Mouse (Mus musculus): ENCODE data around the gene Ccdc97. TPM values are rescaled to one million over a fixed set of nuclear protein-coding genes. Genes with fewer than 3 reads are reported as not detected.

Ccdc97 gene
- polyA plus RNA-seq, 1 experiment from 2014 or later, result 24.9 TPM

DNA sequence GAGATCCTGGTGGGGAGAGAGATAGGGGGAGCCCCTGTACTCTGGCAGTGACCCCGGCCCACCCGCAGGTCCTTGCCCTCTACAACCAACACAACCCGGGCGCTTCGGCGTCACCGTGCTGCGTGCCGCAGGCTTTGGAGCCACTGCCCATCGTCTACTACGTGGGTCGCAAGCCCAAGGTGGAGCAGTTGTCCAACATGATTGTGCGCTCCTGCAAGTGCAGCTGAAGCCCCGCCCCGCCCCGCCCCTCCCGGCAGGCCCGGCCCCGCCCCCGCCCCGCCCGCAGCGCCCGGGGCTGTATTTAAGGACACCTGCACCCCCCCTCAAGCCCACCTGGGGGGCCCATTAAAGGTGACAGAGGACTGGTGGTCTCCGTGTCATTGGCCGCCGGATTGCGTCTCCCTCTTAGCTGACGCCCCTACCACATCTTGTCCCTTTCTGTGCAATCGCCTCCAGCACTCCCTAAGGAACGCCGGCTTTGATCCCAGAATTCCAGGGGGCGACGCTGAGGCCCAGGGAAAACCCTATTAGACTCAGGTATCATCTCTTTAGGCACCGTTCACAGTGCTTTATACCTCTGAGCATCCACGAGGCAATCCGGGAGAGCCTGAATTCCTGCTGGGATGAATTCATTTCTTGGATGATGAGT, 14.0 kb downstream of the Ccdc97 start:
- Histone ChIP-seq H3K27ac (ENCODE audit: low read length) (no peak overlapping the region), H3K36me3 (ENCODE audit: control insufficient read depth, insufficient read depth, low read length) (peaks cover 13% of the 10 kb centered on the region), H3K4me2 (ENCODE audit: low read depth, low read length) (peak overlapping the region; percentile 53), H3K9me3 (ENCODE audit: control insufficient read depth, low read length) (peaks cover 6% of the 10 kb centered on the region), H3K27me3 (ENCODE audit: control insufficient read depth, insufficient read depth, low read depth, low read length) (no peaks in the 10 kb centered on the region; the same call in 1 of the 2 replicates), H3K4me3 (ENCODE audit: low read length) (peak overlapping the region; percentile 26; the same call in 1 of the 2 replicates), H3K4me1 (replicated peaks; ENCODE audit: control insufficient read depth, insufficient read depth, low read length) (peaks cover 39% of the 10 kb centered on the region), H3K9ac (ENCODE audit: low read length) (no peak overlapping the region)
- ATAC-seq (ENCODE audit: low read depth), result no peak
- 12% methylated on average over 32 of the region's 37 CpGs for WGBS

DNA sequence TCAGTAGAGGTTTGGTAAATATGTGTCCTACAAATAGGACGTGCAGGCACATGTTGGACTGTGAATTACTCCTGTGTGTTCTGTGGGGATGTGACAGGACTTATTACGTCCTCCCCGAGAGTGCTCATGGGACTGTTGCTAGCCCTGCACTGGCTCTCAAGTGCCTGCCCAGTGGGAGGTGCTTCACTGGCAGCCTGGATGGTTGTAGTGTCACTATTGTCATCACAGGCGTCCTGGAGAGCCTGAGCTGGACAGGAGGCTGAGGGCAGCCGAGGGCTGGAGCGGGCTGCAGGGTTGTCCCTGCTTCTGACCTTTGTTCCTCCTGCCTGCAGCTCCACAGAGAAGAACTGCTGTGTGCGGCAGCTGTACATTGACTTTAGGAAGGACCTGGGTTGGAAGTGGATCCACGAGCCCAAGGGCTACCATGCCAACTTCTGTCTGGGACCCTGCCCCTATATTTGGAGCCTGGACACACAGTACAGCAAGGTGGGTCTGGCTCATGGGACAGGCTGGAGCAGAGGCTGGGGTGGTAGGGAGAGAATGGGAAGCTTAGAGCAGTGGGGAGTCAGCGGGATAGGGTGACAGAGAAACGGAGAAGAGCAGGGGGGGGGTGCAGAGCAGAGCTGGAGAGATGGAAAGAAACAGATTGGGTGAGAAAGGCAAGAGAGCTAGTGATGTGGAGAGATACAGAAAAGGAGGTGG, 14.9 kb downstream of the Ccdc97 start:
- no peak overlapping the region for H3K27ac ChIP-seq (ENCODE audit: low read length)
- H3K27me3 ChIP-seq (ENCODE audit: control insufficient read depth, insufficient read depth, low read depth, low read length), result no peaks in the 10 kb centered on the region; the same call in 1 of the 2 replicates
- no peak for ATAC-seq (ENCODE audit: low read depth)
- peaks cover 6% of the 10 kb centered on the region for H3K9me3 ChIP-seq (ENCODE audit: control insufficient read depth, low read length)
- H3K4me1 ChIP-seq (replicated peaks; ENCODE audit: control insufficient read depth, insufficient read depth, low read length), result peaks cover 37% of the 10 kb centered on the region
- H3K4me2 ChIP-seq (ENCODE audit: low read depth, low read length), result no peak overlapping the region
- WGBS, result 33% methylated on average over 10 of the region's 10 CpGs
- H3K9ac ChIP-seq (ENCODE audit: low read length), result no peak overlapping the region
- no peak overlapping the region for H3K4me3 ChIP-seq (ENCODE audit: low read length)
- peaks cover 13% of the 10 kb centered on the region for H3K36me3 ChIP-seq (ENCODE audit: control insufficient read depth, insufficient read depth, low read length)

DNA sequence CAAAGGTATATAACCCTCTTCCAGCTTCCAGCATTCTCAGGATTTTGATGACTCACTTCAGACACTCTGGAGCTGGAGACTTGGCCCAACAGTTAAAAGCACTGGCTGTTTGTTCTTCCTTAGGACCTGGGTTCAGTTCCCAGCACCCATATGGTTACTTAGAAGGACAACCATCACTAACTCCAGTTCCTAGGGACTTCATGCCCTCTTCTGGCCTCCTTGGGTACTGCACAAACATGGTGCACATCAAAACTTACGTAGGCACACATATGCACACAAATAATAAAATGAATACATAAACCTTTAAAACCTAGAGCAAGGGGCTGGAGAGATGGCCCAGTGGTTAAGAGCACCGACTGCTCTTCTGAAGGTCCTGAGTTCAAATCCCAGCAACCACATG, 16.5 kb downstream of the Ccdc97 start:
- no peaks in the 10 kb centered on the region; the same call in 1 of the 2 replicates for H3K27me3 ChIP-seq (ENCODE audit: control insufficient read depth, insufficient read depth, low read depth, low read length)
- peaks cover 15% of the 10 kb centered on the region for H3K36me3 ChIP-seq (ENCODE audit: control insufficient read depth, insufficient read depth, low read length)
- no peak overlapping the region for H3K27ac ChIP-seq (ENCODE audit: low read length)
- H3K9ac ChIP-seq (ENCODE audit: low read length), result no peak overlapping the region
- ATAC-seq (ENCODE audit: low read depth), result no peak
- peaks cover 6% of the 10 kb centered on the region for H3K9me3 ChIP-seq (ENCODE audit: control insufficient read depth, low read length)
- no peak overlapping the region for H3K4me3 ChIP-seq (ENCODE audit: low read length)
- 91% methylated on average over 2 of the region's 2 CpGs for WGBS
- peaks cover 30% of the 10 kb centered on the region for H3K4me1 ChIP-seq (replicated peaks; ENCODE audit: control insufficient read depth, insufficient read depth, low read length)
- H3K4me2 ChIP-seq (ENCODE audit: low read depth, low read length), result no peak overlapping the region

DNA sequence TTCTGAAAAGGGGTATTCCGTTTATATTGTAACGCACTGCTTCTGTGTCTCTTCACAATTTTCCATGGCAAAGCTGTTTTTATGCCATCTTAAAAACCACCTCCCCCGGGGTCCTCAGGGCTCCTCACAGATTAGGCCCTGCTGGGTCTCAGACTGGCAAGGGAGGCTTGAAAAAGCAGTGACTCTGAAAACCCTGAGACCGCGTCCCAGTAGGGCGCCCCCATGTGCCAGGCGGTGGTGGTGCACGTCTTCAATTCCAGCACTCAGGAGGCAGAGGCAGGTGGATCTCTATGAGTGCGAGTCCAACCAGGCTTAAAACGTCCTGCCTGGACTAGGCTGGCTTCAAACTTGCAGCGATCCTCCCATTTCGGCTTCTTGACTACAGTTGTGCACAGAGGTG, 18.2 kb downstream of the Ccdc97 start:
- no peak for ATAC-seq (ENCODE audit: low read depth)
- 72% methylated on average over 12 of the region's 12 CpGs for WGBS

DNA sequence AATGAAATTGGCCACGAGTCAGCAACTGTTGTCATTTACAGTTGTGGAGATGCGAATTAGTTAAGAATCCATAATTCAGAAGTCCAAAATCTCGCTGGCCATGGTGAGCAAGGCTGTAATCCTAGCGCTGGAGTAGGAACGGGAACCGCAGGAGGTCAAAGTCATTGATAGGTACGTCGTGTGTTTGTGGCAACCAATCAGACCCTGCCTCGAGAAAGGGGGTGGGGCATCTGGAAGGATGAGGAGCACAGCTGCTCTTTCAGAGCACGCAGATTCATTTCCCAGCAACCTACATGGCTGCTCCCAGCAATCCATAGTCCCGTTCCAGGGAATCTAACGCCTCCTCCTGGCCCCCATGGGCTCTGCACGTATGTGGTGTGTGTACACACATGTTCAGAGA, 19.0 kb downstream of the Ccdc97 start:
- peaks cover 7% of the 10 kb centered on the region; the same call in 1 of the 2 replicates for H3K4me1 ChIP-seq (replicated peaks; ENCODE audit: control insufficient read depth, insufficient read depth, low read length)
- H3K9me3 ChIP-seq (ENCODE audit: control insufficient read depth, low read length), result peaks cover 6% of the 10 kb centered on the region
- no peak for ATAC-seq (ENCODE audit: low read depth)
- no peaks in the 10 kb centered on the region; the same call in 1 of the 2 replicates for H3K27me3 ChIP-seq (ENCODE audit: control insufficient read depth, insufficient read depth, low read depth, low read length)
- peaks cover 16% of the 10 kb centered on the region for H3K36me3 ChIP-seq (ENCODE audit: control insufficient read depth, insufficient read depth, low read length)
- no peak overlapping the region for H3K27ac ChIP-seq (ENCODE audit: low read length)
- WGBS, result 51% methylated on average over 13 of the region's 13 CpGs
- no peak overlapping the region for H3K4me3 ChIP-seq (ENCODE audit: low read length)
- no peak overlapping the region for H3K4me2 ChIP-seq (ENCODE audit: low read depth, low read length)
- no peak overlapping the region for H3K9ac ChIP-seq (ENCODE audit: low read length)

More for the DNA sequence above, 18.2 kb downstream of the Ccdc97 start:
- Histone ChIP-seq H3K36me3 (ENCODE audit: control insufficient read depth, insufficient read depth, low read length) (peaks cover 16% of the 10 kb centered on the region), H3K4me3 (ENCODE audit: low read length) (no peak overlapping the region), H3K9me3 (ENCODE audit: control insufficient read depth, low read length) (peaks cover 6% of the 10 kb centered on the region), H3K27me3 (ENCODE audit: control insufficient read depth, insufficient read depth, low read depth, low read length) (no peaks in the 10 kb centered on the region; the same call in 1 of the 2 replicates), H3K9ac (ENCODE audit: low read length) (no peak overlapping the region), H3K27ac (ENCODE audit: low read length) (no peak overlapping the region), H3K4me1 (replicated peaks; ENCODE audit: control insufficient read depth, insufficient read depth, low read length) (peaks cover 15% of the 10 kb centered on the region; the same call in 1 of the 2 replicates), H3K4me2 (ENCODE audit: low read depth, low read length) (no peak overlapping the region)

DNA sequence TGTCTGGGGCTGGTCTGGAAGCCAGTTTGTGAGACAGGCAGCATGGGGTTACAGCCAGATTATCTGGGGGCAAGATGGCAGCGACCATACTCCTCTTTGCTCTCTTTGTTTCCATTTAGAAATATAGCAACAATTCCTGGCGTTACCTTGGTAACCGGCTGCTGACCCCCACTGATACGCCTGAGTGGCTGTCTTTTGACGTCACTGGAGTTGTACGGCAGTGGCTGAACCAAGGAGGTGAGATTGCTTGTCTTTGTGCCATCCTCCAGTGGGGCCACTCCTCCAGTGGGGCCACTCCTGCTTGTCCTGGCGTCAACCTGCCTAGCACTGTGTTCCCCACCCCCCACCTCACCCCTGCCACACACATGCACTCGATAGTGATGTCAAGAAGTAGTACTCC, 24.8 kb downstream of the Ccdc97 start:
- Histone ChIP-seq H3K36me3 (ENCODE audit: control insufficient read depth, insufficient read depth, low read length) (peaks cover 3% of the 10 kb centered on the region; the same call in 1 of the 2 replicates), H3K4me1 (replicated peaks; ENCODE audit: control insufficient read depth, insufficient read depth, low read length) (no peaks in the 10 kb centered on the region)
- no peak for ATAC-seq (ENCODE audit: low read depth)

DNA sequence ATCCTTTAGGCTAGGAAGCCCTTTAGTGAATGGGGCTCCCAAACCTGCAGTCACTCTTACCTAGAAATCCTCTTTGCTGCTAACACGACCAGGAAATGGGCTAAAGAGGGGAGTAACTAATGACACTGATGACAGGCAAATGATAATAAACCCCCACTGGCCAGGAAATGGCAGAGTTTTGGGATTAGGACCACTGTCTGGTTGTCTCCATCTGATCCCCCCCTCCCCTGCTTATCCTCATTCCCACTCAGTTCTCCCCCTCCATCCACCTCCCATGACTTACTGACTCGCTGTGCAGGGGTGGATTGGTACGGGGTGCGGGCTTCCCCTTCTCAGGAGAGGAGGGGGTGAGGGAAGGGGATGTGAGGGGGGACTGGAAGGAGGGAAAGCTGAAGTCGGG, 28.8 kb downstream of the Ccdc97 start:
- Histone ChIP-seq H3K9me3 (ENCODE audit: control insufficient read depth, low read length) (no peaks in the 10 kb centered on the region), H3K27ac (ENCODE audit: low read length) (peak overlapping the region; percentile 13; the same call in 1 of the 2 replicates), H3K4me3 (ENCODE audit: low read length) (peak overlapping the region; percentile 81), H3K27me3 (ENCODE audit: control insufficient read depth, insufficient read depth, low read depth, low read length) (peaks cover 5% of the 10 kb centered on the region), H3K9ac (ENCODE audit: low read length) (peak overlapping the region; percentile 90; the same call in 1 of the 2 replicates), H3K36me3 (ENCODE audit: control insufficient read depth, insufficient read depth, low read length) (no peaks in the 10 kb centered on the region; the same call in 1 of the 2 replicates), H3K4me2 (ENCODE audit: low read depth, low read length) (peak overlapping the region; percentile 95), H3K4me1 (replicated peaks; ENCODE audit: control insufficient read depth, insufficient read depth, low read length) (peaks cover 22% of the 10 kb centered on the region)
- no peak for ATAC-seq (ENCODE audit: low read depth)
- WGBS, result 35% methylated on average over 5 of the region's 5 CpGs

More for the DNA sequence above, 24.8 kb downstream of the Ccdc97 start:
- H3K9me3 ChIP-seq (ENCODE audit: control insufficient read depth, low read length), result no peaks in the 10 kb centered on the region
- no peaks in the 10 kb centered on the region; the same call in 1 of the 2 replicates for H3K27me3 ChIP-seq (ENCODE audit: control insufficient read depth, insufficient read depth, low read depth, low read length)
- H3K4me2 ChIP-seq (ENCODE audit: low read depth, low read length), result no peak overlapping the region
- no peak overlapping the region for H3K27ac ChIP-seq (ENCODE audit: low read length)
- H3K4me3 ChIP-seq (ENCODE audit: low read length), result no peak overlapping the region
- WGBS, result 57% methylated on average over 8 of the region's 8 CpGs
- H3K9ac ChIP-seq (ENCODE audit: low read length), result no peak overlapping the region

DNA sequence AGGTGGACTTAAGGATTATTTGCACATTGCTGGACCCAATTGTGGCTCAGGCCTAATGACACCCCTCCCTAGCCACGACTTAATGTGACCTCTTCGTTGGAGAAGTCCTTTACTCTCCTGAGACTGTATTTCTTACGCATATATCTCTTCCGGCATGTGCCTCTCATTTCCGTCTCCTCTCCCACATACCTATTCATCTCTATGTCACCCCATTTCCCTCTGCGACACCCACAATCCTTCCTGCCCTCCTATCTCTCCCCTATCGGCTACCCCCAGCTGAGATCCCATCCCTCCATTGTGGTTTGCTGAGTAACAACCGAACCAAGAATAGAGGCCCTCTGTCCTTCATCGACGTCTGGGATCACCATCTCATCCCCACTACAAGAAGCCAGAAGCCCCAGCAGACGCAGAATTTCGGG, 29.3 kb downstream of the Ccdc97 start:
- Histone ChIP-seq H3K27me3 (ENCODE audit: control insufficient read depth, insufficient read depth, low read depth, low read length) (peaks cover 5% of the 10 kb centered on the region), H3K27ac (ENCODE audit: low read length) (peak overlapping the region; percentile 13), H3K36me3 (ENCODE audit: control insufficient read depth, insufficient read depth, low read length) (no peaks in the 10 kb centered on the region; the same call in 1 of the 2 replicates), H3K9me3 (ENCODE audit: control insufficient read depth, low read length) (no peaks in the 10 kb centered on the region), H3K9ac (ENCODE audit: low read length) (peak overlapping the region; percentile 90), H3K4me3 (ENCODE audit: low read length) (peak overlapping the region; percentile 81), H3K4me1 (replicated peaks; ENCODE audit: control insufficient read depth, insufficient read depth, low read length) (peaks cover 22% of the 10 kb centered on the region), H3K4me2 (ENCODE audit: low read depth, low read length) (peak overlapping the region; percentile 95)
- WGBS, result 5% methylated on average over 12 of the region's 12 CpGs
- ATAC-seq (ENCODE audit: low read depth), result peak; percentile 1; the same call in 1 of the 2 replicates
